Mouse (Mus musculus): ENCODE results near the gene Adamts16.

The Adamts16 gene

DNA sequence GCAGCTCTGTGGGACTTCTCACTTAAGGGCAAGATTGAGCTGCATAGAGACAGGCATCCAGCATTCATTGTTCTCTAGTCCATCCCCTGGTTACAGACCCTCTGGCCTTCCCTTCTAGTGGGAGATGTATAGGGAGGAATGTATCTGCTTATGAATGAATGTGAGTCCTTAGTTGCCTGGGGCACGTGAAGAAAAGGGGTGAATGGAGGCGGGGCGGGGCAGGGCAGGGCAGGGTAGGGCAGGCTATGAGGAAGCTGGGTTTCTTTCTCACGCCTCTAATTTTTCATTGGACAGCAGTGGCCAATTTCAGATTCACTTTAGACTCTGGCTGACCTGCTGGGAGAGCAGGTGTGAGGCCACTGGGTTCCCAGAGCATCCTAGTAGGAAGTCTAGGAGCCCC lies 515 bp upstream of the Adamts16 start:
- ChIA-PET CTCF (interaction anchor here in 1 of 4 experiments (1.4 kb wide), 1 partner anchor 166 kb away, joined by 6 read pairs; no protein-coding TSS in a partner anchor), POLR2A (interaction anchor here in 1 of 4 experiments (1.2 kb wide), 1 partner anchor 15 kb away, joined by 3 read pairs; no protein-coding TSS in a partner anchor)

DNA sequence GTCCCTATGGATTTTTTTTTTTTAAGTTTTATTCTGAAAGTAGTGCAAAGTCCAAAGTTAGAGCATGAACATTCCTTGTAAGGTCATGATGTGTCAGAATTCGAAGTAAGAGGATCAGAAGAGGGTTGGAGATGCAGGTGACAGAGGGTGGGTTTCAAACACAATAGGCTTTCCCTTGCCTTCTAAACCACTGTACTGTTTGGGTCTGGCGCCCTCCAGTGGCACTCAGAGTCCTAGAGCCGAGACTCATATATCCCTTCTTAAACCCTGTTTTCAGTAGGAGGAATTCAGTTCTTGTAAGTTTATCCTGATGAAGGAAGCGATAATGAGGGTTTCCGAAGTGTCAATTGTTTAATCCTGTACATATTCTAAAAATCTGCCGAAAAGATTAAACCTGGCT lies 1.4 kb downstream of the Adamts16 start:
- ChIA-PET CTCF (interaction anchor here (0.6 to 4.7 kb wide), 8 partner anchors 160 to 1077 kb away, joined by 3 to 30 read pairs (median 3); no protein-coding TSS in a partner anchor), POLR2A (interaction anchor here in 1 of 4 experiments (0.6 kb wide), 1 partner anchor 1032 kb away, joined by 3 read pairs; no protein-coding TSS in a partner anchor)

DNA sequence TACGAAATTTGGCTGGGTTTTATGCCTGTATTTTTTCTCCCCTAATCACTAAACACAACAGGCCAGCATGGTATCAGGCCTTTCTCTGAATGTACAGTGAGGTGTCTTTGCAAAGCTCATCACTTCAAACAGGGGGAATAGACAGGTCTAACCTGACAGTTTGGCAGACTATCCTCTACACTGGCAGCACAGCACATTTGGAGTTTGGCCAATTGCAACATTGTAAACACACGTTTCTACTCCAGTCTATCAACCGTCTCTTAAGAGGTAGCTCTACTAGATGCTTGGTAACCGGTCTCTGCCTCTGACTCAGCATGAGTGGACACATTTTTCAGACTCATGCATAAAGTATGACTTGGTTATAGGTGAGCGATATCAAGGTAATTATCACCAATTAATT lies 4.0 kb downstream of the Adamts16 start:
- ChIA-PET POLR2A (interaction anchor here in 2 of 4 experiments (0.7 to 1.2 kb wide), 2 partner anchors 251 to 635 kb away, joined by 3 to 14 read pairs; no protein-coding TSS in a partner anchor), CTCF (interaction anchor here in 3 of 4 experiments (0.6 to 4.7 kb wide), 3 partner anchors 136 to 194 kb away, joined by 5 to 30 read pairs (median 29); no protein-coding TSS in a partner anchor)

DNA sequence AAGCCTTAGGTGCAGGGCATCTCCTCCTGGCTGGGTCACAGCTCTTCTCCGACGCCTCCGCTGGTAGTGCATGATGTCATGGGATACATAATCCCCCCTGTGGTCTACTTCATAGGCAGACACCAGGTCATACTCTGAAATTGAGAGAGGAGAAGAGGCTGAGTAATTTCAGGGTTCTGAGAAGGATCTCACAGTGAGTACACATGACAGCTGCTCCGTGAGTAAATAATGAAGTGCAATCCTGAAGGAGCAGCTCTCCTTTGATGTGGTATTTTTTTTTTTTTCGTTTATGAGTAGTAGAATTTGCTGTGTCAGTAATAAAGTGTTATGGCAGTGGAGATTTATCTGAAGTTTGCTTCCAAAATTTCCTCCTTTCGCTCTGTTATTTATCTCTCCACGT lies 5.4 kb downstream of the Adamts16 start:
- POLR2A ChIA-PET: no interaction called here

DNA sequence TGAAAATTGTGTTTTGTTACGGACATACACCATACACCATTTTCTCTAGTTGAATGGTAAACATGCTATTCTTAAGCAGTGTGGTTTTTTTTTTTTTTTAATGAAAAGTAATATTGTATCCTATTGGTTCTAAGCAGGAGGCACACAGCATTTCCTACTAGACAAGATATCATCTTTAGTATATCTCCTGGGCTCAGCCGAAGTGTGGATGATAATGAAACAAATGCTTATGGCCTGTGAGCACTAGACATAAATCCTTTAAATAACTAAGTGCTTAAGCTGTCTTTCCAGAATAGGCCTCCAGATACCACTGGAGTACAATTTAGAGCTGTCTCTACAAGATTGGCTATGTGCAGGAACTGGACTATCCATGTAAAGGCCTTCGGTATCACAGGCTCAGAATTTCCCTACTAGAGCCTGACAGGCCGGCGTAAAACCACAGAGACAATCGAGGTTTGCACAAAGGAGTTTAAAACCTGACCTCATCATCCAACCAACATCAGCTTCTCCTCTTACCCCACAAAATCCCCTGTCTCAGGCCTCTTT lies 8.9 kb downstream of the Adamts16 start:
- ChIA-PET CTCF (interaction anchor here in 1 of 4 experiments (1.3 kb wide), 1 partner anchor 189 kb away, joined by 4 read pairs; no protein-coding TSS in a partner anchor), POLR2A (no interaction called here)

More for the DNA sequence above, 5.4 kb downstream of the Adamts16 start:
- CTCF ChIA-PET: no interaction called here

DNA sequence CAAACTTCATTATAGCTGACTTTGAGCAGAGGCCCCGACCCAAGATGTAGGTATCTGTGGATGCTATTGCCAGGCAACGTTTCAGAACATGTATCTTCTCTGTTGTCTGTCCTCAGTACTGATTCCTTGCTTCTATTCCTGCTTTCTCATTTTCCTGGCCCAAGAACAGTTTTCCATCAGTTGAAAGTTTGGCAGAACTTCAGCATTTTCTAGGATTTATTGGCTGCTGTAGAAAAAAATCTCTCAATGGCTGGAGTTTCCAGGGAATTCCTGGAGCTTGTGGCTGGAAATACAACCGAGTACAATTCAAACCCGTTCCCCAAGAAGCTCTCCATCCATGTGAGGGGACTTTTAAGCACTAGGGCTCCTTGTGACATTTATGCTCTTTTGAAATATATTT lies 10.6 kb downstream of the Adamts16 start:
- CTCF ChIA-PET: no interaction called here
- POLR2A ChIA-PET: no interaction called here

DNA sequence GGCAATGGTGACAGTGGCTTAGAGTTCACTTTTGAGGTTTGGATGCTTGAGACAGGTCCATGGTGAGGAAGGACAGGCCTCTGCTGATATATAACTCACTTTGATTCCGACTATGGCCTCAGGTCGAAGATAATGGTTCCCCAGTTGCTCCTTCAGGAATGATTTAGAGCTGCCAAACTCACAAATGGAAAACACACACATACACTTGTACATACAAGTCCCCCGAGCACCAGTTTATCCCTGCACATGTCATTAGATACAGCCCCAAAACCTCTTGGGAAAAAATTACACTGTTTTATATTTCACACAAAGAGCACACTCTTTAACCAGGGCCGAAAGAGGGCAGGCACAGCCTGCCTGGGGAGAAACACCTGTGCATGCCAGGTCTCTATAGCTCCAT lies 14.1 kb downstream of the Adamts16 start:
- ChIA-PET CTCF (no interaction called here), POLR2A (interaction anchor here in 1 of 4 experiments (1.3 kb wide), 1 partner anchor 15 kb away, joined by 3 read pairs; the partner anchor contains the start of gene Adamts16)

DNA sequence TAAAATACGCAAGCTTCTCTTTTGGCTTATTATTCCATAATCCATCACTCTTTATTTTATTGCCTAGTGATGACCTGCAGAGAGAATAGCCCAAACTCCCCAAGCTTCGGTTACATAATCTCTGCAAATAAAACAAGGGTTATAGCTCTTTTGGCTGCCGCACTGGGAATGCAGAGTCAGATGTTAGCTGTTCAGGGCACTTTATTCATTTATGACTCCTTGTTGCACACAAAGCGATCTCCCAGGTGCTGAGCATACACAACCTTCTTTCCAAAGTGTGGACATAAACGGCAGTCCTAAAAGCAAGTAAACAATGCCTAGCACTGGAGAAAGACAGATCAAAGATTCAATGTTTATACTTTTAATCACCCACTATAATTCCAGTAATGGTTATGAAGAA lies 16.3 kb downstream of the Adamts16 start:
- CTCF ChIA-PET: no interaction called here
- POLR2A ChIA-PET: no interaction called here

DNA sequence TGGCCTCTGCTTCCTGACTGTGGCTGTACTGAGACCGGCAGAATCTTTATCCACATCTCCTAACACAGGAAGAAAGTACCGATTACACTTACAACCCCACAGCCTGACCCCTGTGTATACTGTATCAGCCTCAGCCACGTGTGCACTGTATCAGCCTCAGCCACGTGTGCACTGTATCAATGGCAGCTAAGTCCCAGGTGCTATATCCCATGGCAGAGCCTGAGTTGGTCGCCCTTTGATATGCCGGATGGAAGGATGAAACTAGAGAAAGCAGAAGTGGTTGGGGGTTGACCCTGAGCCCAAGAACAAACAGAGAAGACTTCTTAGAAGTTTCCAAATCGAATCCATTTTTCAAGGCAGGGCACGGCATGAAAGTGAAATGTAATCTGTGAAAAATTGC lies 17.9 kb downstream of the Adamts16 start:
- POLR2A ChIA-PET: no interaction called here
- CTCF ChIA-PET: no interaction called here

DNA sequence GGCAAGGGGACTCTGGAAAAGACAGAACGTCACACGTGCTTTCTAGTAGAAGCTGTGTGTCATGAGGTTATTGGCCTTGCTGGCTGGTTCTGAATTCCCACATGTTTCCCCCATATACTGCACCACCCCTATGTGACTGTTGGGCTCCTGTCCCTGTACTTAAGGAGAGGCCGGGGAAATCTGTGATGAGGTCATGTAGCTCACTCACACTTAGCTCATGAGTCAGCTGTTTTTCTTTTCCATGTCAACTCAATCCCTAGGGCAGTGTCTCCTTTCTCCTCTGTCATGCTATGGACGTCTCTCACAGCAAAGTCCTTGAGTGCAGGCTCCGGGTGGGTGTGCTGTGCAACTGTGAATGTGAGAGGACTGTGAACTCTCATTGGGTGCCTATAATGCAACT lies 22.6 kb downstream of the Adamts16 start:
- ChIA-PET CTCF (no interaction called here), POLR2A (interaction anchor here in 1 of 4 experiments (0.5 kb wide), 1 partner anchor 9 kb away, joined by 3 read pairs; no protein-coding TSS in a partner anchor)

DNA sequence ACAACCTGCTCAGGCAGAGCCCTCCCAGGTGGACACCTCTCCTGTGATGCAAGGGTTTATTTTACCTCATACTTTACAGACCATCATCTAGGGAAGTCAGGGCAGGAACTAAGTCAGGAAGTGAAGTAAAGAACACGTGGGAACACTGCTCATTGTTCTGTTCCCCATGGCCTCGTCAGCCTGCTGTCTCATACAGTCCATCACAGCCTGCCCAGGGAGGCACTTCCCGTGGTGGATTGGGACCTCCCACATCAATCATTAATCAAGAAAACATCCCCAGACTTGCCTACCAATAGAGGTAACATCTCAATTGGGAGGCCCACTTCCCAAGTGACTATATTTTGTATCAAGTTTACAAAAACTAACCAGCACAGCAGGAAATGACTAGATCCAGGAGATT lies 27.2 kb downstream of the Adamts16 start:
- ChIA-PET POLR2A (no interaction called here), CTCF (no interaction called here)

DNA sequence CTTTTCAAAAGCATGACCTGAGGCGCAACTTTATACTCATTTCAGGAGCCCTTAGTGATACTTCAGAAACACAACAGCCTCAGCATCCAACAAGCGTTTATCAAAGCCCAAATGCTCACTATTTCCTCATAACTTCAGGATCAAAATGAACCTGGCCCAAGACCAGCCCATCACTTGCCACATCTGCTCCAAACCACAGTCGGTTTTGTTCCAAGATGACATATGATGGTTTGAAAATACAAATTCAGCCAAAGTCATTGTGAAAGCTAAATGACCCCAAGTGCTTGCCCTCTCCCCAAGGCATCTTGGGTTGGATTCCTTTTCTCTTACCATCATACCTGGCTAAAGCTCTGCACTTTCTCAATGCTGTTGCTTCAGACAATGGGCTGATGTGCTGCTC lies 36.1 kb downstream of the Adamts16 start:
- ChIA-PET CTCF (no interaction called here), POLR2A (no interaction called here)

DNA sequence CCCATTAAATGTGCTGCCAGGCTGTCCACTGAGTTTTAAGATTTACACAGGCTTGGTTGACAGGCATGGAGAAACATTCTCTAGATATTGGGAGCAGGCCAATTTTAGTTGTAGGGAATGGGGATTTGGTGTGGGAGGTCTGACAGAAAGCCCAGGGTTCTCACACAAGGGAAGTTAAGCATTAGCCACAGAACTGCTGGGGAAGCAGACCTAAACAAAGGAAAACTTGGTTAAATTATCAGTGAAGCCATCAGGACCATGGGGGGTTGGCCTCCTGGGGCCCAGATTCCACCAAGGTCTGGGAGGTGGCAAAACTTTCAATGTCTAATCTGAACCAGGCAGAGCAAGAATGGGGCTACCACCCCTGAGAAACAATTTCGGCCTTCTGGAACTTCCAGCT lies 38.8 kb downstream of the Adamts16 start:
- ChIA-PET CTCF (no interaction called here), POLR2A (no interaction called here)

DNA sequence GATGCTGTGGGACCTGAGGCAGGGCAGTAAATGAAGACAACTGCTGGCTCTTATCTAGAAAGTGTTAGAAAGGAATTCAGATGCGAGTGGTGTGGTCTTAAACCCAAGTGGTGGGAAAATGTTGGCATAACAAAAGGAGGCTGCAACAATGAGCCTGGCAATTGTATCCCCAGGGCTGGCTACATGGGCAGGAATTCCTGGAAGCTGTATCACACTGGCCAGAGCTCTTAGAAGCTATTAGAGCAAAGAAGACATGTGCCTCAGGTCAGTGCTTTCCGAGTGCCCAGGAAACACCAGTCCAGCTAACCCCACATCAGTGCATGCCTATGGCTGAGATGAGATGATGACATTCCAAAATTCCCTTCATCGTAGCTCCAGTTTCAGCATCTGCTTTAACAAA lies 42.3 kb downstream of the Adamts16 start:
- CTCF ChIA-PET: no interaction called here
- POLR2A ChIA-PET: no interaction called here

DNA sequence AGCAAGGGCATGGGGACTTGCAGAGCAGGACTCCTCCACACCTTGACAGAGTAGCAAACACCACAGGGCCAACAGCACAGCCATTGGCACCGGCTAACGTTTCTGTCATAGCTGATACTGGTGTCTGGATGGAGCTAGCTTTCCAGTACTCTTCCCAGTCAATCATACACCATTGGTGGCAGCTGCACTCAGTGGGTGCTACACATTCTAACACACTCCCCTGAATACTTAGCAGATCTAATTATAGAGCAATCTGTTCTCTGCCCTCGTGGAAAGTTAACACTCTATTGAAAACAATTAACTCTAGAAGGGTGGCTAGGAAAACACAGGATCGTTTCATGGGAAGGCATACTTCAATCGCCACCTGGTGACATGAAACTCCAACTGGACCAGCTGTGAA lies 43.2 kb downstream of the Adamts16 start:
- ChIA-PET POLR2A (no interaction called here), CTCF (no interaction called here)

DNA sequence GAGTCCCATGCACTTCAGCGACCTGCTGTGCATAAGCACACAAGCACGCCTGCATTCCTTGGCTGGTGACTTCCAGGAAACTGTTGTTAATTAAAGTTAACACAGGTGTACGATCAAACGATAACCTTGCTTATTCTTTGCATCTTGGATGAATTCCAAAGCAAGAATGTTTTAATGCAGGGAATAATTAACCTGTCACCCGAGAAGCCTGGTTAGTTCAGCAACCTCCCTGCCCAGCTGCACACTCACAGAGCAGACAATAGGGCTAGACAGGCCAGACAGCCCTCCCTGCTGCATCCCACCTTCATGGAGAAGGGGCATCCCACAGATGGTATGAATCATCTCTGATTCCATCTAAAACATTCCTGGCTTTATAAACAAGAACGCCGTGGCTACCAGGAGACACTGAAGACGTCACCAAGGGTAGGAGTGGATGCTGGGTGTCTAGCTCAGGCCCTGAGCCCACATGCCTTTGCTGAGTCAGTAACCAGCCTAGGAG lies 47.5 kb downstream of the Adamts16 start:
- ChIA-PET CTCF (no interaction called here), POLR2A (no interaction called here)

DNA sequence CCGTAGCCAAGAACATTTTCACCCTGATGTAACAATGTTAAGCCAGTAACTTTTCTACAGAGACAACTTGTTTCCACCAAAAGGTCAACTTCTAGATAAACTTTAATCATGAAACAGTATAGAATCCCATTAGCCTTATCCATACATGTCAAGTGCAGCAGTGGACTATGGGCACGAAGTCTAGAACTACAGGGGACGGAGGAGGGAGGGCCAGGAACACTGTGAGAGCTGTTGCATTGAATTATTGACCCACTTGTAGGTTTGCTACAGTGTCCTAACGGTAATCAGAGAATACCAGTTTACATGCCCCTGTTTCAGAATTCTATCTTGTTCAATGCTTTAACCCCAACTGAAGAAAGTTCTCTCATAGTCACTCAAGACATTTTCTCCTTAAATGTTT lies 48.0 kb downstream of the Adamts16 start:
- ChIA-PET POLR2A (no interaction called here), CTCF (no interaction called here)

DNA sequence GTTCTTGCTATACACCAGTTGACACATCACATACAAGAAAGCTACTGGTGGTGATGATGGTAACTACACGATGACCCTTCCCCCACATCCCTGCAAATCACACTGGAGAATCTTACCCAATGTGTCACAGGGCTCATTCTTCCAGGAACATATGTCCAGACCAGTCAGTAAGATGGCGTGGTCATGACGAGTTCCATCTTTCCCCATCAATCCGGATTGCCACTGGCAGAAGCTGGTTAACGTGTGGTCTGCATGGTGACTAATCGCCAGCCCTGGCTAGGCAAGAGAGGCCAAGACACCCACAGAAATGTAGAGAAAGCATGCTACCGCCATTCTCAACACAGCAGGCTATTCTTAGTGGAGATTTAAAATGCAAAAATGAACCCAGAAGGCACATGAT lies 48.7 kb downstream of the Adamts16 start:
- POLR2A ChIA-PET: no interaction called here
- CTCF ChIA-PET: no interaction called here

DNA sequence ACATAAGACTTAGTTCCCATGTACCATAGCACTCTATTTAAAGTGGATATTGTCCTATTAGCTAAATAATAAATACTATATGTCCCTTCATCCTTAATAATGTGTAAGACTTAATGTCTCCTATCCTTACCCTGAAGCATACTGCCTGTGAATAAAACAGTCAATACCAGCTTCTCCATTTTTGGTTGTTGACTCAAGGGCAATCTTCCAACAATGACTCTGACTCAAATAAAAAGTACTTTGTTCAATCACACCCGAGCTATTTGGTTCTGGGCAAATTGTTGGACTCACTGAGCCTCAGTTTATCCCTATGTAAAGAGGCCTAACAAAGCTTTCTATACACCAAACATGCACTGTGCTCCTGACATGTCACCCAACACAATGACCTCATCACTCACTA lies 51.8 kb downstream of the Adamts16 start:
- CTCF ChIA-PET: interaction anchor here in 1 of 4 experiments (0.6 kb wide), 1 partner anchor 10 kb away, joined by 4 read pairs; no protein-coding TSS in a partner anchor
- POLR2A ChIA-PET: no interaction called here

DNA sequence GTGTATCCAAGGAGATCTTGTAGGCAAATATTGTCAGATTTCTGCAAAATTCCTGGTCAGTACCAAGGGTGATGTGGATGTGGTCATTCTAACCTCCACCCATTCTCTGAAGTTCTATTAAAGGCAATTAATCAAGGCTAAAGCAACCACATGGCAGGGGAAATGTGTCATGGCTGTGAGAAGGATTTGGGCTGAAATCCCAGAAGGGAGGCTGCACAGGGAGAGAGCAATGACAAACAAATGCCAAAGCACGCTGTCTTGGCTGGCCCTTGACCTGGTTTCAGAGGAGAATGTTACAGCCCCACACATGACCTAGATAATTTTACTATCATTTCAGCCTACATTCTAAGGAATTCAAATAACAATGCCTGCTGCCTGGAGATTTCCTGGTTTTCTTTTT lies 52.6 kb downstream of the Adamts16 start:
- ChIA-PET POLR2A (no interaction called here), CTCF (no interaction called here)

DNA sequence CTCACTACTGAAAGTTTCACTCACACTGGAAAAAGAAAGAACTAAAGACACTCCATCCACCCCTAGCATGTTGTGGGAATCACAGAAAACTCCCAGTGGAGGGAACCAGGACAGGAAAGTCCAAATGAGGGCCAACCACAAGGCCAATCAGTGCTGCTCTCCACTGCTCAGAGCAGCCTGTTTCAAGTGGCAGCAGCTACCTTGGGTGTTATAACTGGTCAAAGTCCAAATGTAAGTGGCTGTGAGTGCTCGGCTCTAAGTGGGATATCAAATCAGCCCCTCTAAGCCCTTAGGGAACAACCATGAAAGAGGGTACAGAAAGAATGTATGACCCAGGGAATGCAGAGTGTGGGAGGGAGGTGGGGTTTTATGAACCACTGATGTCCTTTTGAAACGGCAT lies 56.5 kb downstream of the Adamts16 start:
- ChIA-PET POLR2A (no interaction called here), CTCF (no interaction called here)

DNA sequence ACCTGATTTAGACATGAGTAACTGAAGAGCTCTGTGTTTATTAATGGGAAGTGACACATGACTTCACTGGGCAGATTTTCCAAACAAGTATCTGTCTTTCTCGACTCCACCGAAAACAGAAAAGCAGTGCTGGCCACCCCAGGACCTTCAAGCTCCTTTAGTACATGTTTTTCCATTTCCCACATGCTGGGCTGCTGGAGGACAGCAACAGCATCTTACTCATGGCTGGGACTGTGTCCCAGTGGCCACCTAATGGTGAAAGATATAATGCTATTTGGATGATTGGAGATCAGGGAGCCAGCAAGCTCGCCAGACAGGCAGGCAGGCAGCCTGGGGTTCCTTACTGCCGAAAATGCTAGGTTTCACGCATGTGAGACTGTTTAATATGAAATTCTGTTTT lies 57.5 kb downstream of the Adamts16 start:
- POLR2A ChIA-PET: no interaction called here
- CTCF ChIA-PET: no interaction called here
